Mouse (Mus musculus): Measurements from ENCODE around the gene Arhgef25.

DNA sequence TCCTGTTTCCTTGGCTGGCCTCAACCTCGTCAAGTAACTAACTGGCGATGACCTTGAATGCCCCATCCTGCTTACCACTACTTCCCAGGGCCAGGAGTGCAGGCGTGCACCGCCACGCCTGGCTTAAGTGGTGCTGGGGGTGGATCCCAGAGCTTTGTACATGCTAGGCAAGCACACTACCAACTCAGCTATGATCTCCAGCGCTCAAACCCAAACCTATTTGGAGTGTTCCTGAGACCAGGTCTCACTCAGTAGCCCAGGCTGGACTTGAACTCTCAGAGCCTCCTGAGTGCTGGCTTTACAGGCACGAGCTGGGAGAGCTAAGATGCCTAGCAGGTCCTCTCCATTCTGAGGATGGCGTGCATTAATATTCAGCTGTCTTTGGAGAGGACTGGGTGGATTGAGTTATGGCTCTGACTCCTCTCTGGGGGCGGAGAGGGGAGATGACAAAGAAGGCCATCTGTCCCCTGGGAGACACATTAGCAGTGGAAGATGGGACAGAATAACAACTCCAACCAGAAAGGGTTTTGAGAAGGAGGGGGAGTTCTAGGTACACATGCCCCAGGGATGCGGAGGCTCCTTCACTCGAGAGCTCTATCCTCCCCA is 7.7 kb upstream of the Arhgef25 start:
- TF ChIP-seq POLR2A (IDR thresholded peaks at IDR 0.05; ENCODE audit: low read depth, low read length) (no peak), CTCF (IDR thresholded peaks at IDR 0.05; ENCODE audit: extremely low read depth, insufficient read depth, insufficient read length, insufficient replicate concordance) (no peak)

Data from spleen, adult 2 months (tissue).